Mouse (Mus musculus) bone marrow, adult 2 months (tissue): ENCODE measurements around the gene Sprr2a3.
"Not testable (repeated sequence)": the region's sequence is repeated elsewhere in the genome, so short reads cannot be mapped to it uniquely, and the experiment has no call there.

Source experiments
- CTCF ChIP-seq: fragments of 200-500 bp; IDR thresholded peaks from 2 replicates; pipeline ENCODE4 v1.5.1; 2011; ENCODE audit warnings: low read length, control low read depth; ENCODE audit not compliant: control insufficient read depth, insufficient read depth
- POLR2A ChIP-seq: fragments of 200-500 bp; IDR thresholded peaks from 2 replicates; pipeline ENCODE4 v1.6.1; 2011; ENCODE audit warnings: low read depth, mild to moderate bottlenecking, control low read depth, low read length, borderline replicate concordance; ENCODE audit not compliant: control insufficient read depth

DNA sequence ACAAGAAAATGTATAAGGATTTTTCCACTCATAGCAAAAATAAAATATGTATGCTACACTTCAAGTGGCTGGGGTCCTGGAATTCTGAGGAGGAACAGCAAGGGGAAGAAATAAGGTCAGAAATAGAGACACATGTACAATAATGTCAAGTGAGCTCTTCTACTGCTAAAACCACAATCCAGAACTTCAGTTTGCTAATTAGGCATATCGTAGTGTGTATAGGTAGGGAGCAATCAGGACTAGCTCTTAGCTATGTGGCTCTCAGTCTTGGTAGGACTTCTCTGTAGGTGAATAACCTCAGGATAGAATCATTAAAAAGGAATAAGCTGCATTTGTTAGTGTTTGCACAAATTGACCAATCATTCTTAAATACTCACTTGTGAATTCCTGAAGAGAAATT, 46.0 kb upstream of the Sprr2a3 start:
- not testable (repeated sequence) for TF ChIP-seq CTCF, POLR2A
